Mouse (Mus musculus) cerebellum, adult 2 months (tissue): ENCODE measurements around the gene Mob3b. TPM values are rescaled to one million over a fixed set of nuclear protein-coding genes. Genes with fewer than 3 reads are reported as not detected.

Experiments
- DNase-seq, 2 experiments: peaks; one replicate each; pipeline ENCODE4 v3.0.0; 2021
- H3K27ac ChIP-seq: fragments of 200-500 bp; 2 replicates; pipeline ENCODE4 v1.5.1; 2012; ENCODE audit warnings: low read length, control low read depth, inconsistent platforms; ENCODE audit not compliant: insufficient read depth
- H3K27me3 ChIP-seq: fragments of 200-500 bp; 2 replicates; pipeline ENCODE4 v1.6.1; 2012; ENCODE audit warnings: inconsistent platforms, mild to moderate bottlenecking, low read length, moderate library complexity; ENCODE audit not compliant: control insufficient read depth, insufficient read depth
- H3K4me1 ChIP-seq: fragments of 200-500 bp; 2 replicates; pipeline ENCODE4 v1.6.1; 2011; ENCODE audit warnings: low read length; ENCODE audit not compliant: control insufficient read depth, insufficient read depth
- H3K4me3 ChIP-seq: fragments of 200-500 bp; replicated peaks from 2 replicates; pipeline ENCODE3; 2011; ENCODE audit warnings: mild to moderate bottlenecking, low read depth, low read length, control low read depth; ENCODE audit not compliant: insufficient read depth
- CTCF ChIP-seq: fragments of 200-500 bp; IDR thresholded peaks from 2 replicates; pipeline ENCODE4 v1.5.1; 2011; ENCODE audit warnings: low read depth, mild to moderate bottlenecking, control low read depth, low read length, moderate library complexity, borderline replicate concordance; ENCODE audit not compliant: insufficient read depth
- POLR2A ChIP-seq: fragments of 200-500 bp; IDR thresholded peaks from 2 replicates; pipeline ENCODE4 v1.6.1; 2011; ENCODE audit warnings: low read length, control low read depth, borderline replicate concordance; ENCODE audit not compliant: insufficient read depth
- WGBS: fragments of 180-500 bp; shearing (Covaris S2); methylation state at CpG from one replicate; pipeline ENCODE4 v1.1.7; 2018; 5-methylcytosine and 5-hydroxymethylcytosine counted together
- polyA plus RNA-seq: library from polyadenylated mRNA; depleted of rRNA; stranded (reverse); fragments of >200 nt; gene quantifications from 2 replicates; pipeline ENCODE4 v1.2.3, GENCODE M21; 2012

Gene Mob3b
- polyA plus RNA-seq, 1 experiment, result 9.5 TPM

DNA sequence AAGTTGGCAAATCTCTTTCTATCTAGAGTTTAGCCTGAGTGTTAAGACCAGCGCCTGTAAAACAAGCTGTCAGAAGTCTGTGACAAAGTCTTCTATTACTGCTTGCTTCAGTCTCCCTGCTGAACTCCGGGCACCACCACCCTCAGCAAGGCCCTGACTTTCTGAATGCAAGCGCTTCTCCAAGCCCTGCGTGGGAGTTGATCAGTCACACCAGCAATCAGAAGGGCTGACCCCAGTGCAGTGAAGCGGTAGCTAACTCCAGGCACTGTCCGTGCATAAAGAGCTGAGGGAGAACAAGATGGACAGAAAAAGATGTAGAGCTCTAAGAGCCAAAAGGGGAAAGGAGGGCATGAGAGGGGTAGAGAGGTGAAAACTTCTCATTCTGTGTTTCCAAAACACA, 29.5 kb downstream of the Mob3b start:
- TF ChIP-seq CTCF (no peak), POLR2A (no peak)
- WGBS, result 38% methylated on average over 6 of the region's 6 CpGs
- no peak for DNase-seq
- Histone ChIP-seq H3K4me1 (no peaks in the 10 kb centered on the region), H3K4me3 (no peak overlapping the region), H3K27ac (no peak overlapping the region), H3K27me3 (no peaks in the 10 kb centered on the region)

DNA sequence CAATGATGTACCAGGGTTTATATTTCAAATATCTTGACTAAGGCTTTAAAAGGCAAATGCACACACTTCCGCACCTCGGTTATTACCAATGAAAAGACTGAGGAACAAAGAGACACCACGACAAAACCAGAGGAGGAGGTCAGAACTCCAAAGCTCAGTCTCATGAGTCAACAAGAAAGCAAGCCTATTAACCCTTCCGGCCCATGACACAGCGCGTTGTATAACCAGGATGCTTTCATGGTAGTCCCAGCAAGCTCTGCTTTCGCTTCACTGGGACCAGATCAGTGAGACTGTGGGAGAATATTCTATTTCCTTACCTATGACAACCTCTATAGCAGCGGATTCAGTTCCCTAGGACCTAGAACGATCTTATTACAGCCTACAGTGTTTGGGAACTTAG, 30.5 kb downstream of the Mob3b start:
- 75% methylated on average over 9 of the region's 9 CpGs for WGBS
- TF ChIP-seq CTCF, result no peak
- TF ChIP-seq POLR2A, result no peak
- no peaks in the 10 kb centered on the region for H3K4me1 ChIP-seq
- no peak overlapping the region for H3K4me3 ChIP-seq
- DNase-seq, result no peak
- H3K27ac ChIP-seq, result no peak overlapping the region
- H3K27me3 ChIP-seq, result no peaks in the 10 kb centered on the region

DNA sequence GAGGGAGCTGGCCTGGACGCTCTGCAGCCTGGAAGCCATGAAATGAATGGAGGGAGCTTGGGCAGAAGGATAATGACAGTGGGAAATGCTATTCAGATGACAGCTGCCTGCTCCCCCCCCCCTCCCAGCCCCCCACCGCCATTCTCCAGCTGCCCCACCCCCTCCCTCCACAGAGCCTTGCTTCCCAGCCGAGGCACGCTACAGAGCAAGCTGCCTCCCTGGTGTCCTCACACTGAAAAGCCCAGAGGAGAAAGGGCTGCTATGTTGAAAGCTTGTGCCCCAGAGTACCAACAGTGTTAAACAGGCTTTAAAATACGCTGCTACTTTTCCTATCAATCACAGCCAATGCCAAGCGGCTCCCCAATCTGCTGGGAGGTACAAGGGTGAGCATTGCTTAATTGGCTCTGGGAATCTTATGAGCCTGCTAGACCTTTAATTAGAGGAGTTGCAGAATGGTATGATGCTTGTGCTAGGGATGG, 31.9 kb downstream of the Mob3b start:
- H3K4me3 ChIP-seq, result no peak overlapping the region
- WGBS, result 16% methylated on average over 6 of the region's 6 CpGs
- H3K4me1 ChIP-seq, result no peaks in the 10 kb centered on the region
- TF ChIP-seq POLR2A (no peak), CTCF (no peak)
- no peak overlapping the region for H3K27ac ChIP-seq
- no peak for DNase-seq
- no peaks in the 10 kb centered on the region for H3K27me3 ChIP-seq

DNA sequence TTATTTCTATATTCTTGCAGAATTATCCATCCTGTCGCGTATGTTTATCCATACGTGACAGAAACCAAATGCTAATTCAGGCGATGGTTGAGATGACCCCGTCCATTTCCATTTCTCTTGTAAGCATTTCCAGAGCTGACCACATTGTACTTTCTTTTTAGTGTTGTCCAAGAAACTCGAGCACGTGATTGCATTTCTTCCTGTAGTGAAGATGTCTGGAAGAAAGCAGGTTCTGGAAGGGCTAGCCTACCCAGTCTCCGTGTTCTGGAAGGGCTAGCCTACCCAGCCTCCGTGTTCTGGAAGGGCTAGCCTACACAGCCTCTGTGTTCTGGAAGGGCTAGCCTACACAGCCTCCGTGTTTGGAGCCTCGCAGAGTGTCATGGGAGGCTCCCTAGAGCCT, 33.3 kb downstream of the Mob3b start:
- 84% methylated on average over 11 of the region's 11 CpGs for WGBS
- no peak overlapping the region for H3K4me3 ChIP-seq

DNA sequence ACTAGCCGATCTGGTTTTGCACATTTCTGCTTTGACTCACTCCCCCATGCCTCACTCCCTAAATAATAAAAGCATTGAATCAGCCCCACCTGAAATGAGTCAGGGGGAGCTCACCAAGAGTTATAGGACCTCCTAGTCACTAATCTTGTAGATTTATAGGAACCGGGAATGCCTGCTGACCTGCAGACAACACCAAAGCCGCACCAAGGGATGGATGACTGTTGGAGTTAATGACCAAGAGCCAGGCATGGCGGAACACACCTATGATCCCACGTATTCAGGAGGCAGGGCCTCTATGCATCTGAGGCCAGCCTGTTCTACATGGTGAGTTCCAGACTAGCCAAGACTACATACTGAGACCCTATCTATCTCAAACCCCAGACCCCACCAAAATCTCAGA, 34.2 kb downstream of the Mob3b start:
- no peak for DNase-seq
- Histone ChIP-seq H3K27me3 (no peaks in the 10 kb centered on the region), H3K4me3 (no peak overlapping the region), H3K4me1 (no peaks in the 10 kb centered on the region), H3K27ac (no peak overlapping the region)
- TF ChIP-seq POLR2A (no peak), CTCF (no peak)
- 89% methylated on average over 5 of the region's 5 CpGs for WGBS

More for the DNA sequence above, 33.3 kb downstream of the Mob3b start:
- Histone ChIP-seq H3K27ac (no peak overlapping the region), H3K27me3 (no peaks in the 10 kb centered on the region), H3K4me1 (no peaks in the 10 kb centered on the region)
- TF ChIP-seq CTCF (no peak), POLR2A (no peak)
- DNase-seq, result no peak

DNA sequence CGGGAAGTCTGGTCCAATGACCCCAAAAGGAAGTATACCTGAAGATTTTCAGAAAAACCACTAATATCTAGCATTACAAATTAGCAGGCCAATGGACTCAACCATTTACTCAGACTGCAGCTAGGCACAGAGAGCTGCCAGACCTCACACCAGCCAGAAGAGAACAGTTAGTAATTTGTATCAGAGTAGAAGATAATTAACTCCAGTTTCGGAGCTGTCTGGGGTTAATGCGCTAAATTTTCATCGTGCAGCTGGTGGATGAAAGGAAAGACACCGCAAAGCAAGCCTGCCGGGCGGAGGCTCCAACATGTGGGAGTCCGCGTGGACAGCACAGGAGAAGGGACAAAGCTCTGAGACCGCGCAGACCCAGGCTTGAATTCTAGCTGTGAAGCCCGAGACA, 36.2 kb downstream of the Mob3b start:
- Histone ChIP-seq H3K4me3 (no peak overlapping the region), H3K4me1 (no peaks in the 10 kb centered on the region), H3K27me3 (no peaks in the 10 kb centered on the region), H3K27ac (no peak overlapping the region)
- WGBS, result 53% methylated on average over 12 of the region's 12 CpGs
- no peak for DNase-seq
- TF ChIP-seq POLR2A, result no peak
- no peak for TF ChIP-seq CTCF

DNA sequence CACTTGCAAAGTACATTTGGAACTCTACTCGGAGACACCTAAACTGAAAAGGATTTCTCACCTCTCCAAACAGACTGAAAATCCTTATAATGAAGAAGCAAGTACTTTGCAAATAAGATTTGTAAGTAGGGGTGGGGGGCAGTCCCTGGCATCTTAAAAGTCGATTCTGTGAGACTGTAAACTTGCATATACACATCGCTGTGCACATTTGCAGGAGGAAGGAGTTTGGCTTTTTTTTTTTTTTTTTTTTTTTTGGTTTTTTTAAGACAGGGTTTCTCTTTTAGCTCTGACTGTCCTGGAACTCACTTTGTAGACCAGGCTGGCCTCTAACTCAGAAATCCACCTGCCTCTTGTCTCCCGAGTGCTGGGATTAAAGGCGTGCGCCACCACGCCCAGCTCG, 36.7 kb downstream of the Mob3b start:
- H3K4me3 ChIP-seq, result no peak overlapping the region
- H3K27me3 ChIP-seq, result no peaks in the 10 kb centered on the region
- H3K4me1 ChIP-seq, result no peaks in the 10 kb centered on the region
- WGBS, result 90% methylated on average over 8 of the region's 8 CpGs
- no peak for DNase-seq
- TF ChIP-seq POLR2A, result no peak
- no peak for TF ChIP-seq CTCF
- H3K27ac ChIP-seq, result no peak overlapping the region

DNA sequence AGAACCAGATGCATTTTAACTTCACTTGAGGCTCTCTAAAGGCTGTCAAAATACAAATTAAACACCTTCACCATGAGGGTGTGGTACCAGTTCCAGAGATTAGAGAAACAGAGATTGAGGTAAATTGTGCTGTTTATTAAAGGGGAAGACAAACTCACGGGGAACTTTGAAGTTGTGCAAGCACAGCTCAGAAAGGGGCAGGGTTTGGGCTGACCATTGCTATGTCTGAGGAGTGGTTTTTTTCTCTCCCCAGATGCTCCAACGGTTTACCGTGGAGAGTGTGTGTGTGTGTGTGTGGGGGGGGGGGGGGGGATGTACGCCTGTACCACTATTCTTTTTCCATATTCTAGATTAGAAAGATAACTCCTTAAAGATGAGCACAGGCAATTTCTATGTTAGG, 37.1 kb downstream of the Mob3b start:
- H3K27me3 ChIP-seq, result no peaks in the 10 kb centered on the region
- no peak for TF ChIP-seq CTCF
- no peak for TF ChIP-seq POLR2A
- no peak overlapping the region for H3K4me3 ChIP-seq
- DNase-seq, result no peak
- H3K27ac ChIP-seq, result no peak overlapping the region
- no peaks in the 10 kb centered on the region for H3K4me1 ChIP-seq
- whole genome bisulfite sequencing, result 69% methylated on average over 4 of the region's 4 CpGs

DNA sequence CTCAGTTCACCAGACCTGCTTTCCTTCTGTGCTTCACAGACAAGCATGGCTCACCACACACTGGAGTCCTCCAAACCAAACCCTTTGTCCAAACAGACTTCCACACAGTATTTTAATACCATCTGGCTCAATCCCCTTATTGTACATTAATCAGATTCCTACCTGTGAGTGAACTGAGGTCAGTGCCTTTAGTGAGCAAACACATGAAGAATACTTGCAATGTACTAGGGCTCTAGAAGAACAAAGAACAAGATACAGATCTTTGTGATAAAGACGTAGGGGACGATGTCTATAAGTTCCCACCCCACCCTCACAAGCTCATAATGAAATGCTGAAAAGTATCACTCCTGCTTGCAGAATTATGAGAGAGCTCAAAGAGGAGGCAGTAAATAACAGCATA, 38.4 kb downstream of the Mob3b start:
- DNase-seq, result no peak
- H3K27me3 ChIP-seq, result no peaks in the 10 kb centered on the region
- no peak overlapping the region for H3K27ac ChIP-seq
- TF ChIP-seq CTCF, result no peak
- TF ChIP-seq POLR2A, result no peak
- no peaks in the 10 kb centered on the region; the same call in 1 of the 2 replicates for H3K4me1 ChIP-seq
- H3K4me3 ChIP-seq, result no peak overlapping the region
- WGBS, result 95% methylated on average over 2 of the region's 2 CpGs
